Mouse (Mus musculus): ENCODE results near the gene Itgad.

- no peak for TF ChIP-seq POLR2A (IDR thresholded peaks at IDR 0.05; ENCODE audit: insufficient read depth, low read length)
- no peak for TF ChIP-seq CTCF (IDR thresholded peaks at IDR 0.05; ENCODE audit: low read depth, low read length)
- no peak for TF ChIP-seq EP300 (IDR thresholded peaks at IDR 0.05; ENCODE audit: insufficient read depth, low read depth, low read length)
Measured at GRCm38 (mm10) chr7:128245547-128245946, 91.4 kb downstream of the Itgad start.
